Mouse (Mus musculus) left cerebral cortex, adult 2 months (tissue): ENCODE data around the gene Slc7a8. TPM values are rescaled to one million over a fixed set of nuclear protein-coding genes. Genes with fewer than 3 reads are reported as not detected.
"Not testable (repeated sequence)": the region's sequence is repeated elsewhere in the genome, so short reads cannot be mapped to it uniquely, and the experiment has no call there.

Experiments used
- DNase-seq, 2 experiments: peaks; one replicate each; pipeline ENCODE4 v3.0.0; 2021 to 2022; ENCODE audit warnings: low spot score in 2 of 2, mixed read lengths in 1 of 2; ENCODE audit errors: extremely low spot score in 1 of 2
- H3K27ac ChIP-seq: fragments of 200-600 bp; 2 replicates; pipeline ENCODE4 v1.8.1; 2022
- H3K4me3 ChIP-seq: fragments of 200-600 bp; 2 replicates; pipeline ENCODE4 v1.8.1; 2022
- CTCF ChIP-seq: fragments of 200-600 bp; IDR thresholded peaks from 2 replicates; pipeline ENCODE4 v1.8.1; 2022; ENCODE audit warnings: antibody characterized with exemption, mild to moderate bottlenecking, moderate library complexity
- intact Hi-C: fragments of 180-260 bp; cut with DNase I; formaldehyde crosslinking; loops from one replicate; pipeline ENCODE4 v1.15.1; 2025
- total RNA-seq, 2 experiments: library from RNA; stranded (reverse); gene quantifications; 2 replicates each; pipeline ENCODE4 v1.2.3; 2021

Slc7a8 gene
- total RNA-seq, 2 experiments from 2014 or later = 54.3 to 58.6 TPM

- peak overlapping the region; percentile 20 for H3K4me3 ChIP-seq
- DNase-seq = no peak
- TF ChIP-seq CTCF = no peak
- intact Hi-C loops = no loop called here
- H3K27ac ChIP-seq = peak overlapping the region; percentile 5; the same call in 1 of the 2 replicates
Observed at GRCm38 (mm10) chr14:54776768-54777167, 5.0 kb downstream of the Slc7a8 start.

DNA sequence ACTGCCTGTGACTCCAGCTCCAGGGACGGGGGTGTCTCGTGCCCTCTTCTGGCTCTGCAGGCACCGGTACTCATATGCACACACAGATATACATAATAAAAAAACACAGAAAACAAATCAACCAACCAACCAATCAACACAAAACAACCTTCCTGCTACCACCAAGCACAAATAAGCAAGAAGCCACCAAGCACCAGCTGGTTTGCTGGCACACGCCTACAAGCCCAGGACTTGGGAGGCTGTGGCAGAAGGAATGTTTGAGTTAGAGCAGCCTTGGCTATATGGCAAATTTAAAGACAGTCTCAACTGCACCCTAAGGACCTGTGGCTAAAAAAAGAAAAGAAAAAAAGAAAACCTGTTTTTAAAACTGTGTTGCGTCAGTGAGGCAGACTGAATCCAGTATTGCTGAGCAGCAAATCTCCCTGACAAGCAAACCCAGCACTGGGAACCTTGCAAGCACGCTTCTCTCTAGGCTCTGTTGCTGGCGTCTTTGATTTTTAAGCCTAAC, 6.2 kb downstream of the Slc7a8 start:
- intact Hi-C loops = no loop called here
- TF ChIP-seq CTCF = no peak
- no peak for DNase-seq
- Histone ChIP-seq H3K4me3 (no peak overlapping the region), H3K27ac (peak overlapping the region; percentile 75)

DNA sequence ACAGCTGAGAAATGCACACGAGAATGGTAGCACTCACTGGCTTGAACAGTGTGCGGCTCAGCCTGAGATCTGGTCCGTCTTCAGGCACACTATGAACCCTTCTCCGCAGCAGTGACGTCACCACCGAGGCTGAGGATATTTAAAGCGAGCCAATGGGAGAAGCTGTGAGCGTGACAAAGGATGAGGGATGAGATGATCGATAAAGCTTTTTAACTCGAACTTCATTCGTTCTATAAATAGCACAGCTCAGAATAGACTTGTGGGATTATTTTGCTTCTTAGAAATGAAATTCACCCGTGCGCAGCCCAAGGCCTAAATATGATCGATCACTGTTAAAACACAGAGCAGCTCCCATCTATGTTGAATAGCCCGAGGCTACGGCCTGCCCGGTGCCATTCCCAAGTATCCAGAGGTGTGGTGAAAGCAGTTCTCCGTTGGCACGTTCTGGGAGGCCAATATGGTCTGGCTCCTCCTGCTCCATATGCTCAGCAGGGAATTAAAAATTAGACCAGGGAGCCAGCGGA, 9.4 kb downstream of the Slc7a8 start:
- H3K4me3 ChIP-seq = 0 out of 2 replicates have a peak overlapping the region, but pooled peaks have one; percentile 19
- peak; percentile 63 to 72 for DNase-seq
- H3K27ac ChIP-seq = peak overlapping the region; percentile 82
- no peak for TF ChIP-seq CTCF
- intact Hi-C loops = no loop called here

GRCm38 (mm10) chr14:54770373-54770772, 11.4 kb downstream of the Slc7a8 start:
- Histone ChIP-seq H3K27ac (no peak overlapping the region), H3K4me3 (no peak overlapping the region)
- intact Hi-C loops = no loop called here
- DNase-seq = no peak
- TF ChIP-seq CTCF = no peak

GRCm38 (mm10) chr14:54769068-54769425, 12.7 kb downstream of the Slc7a8 start:
- Histone ChIP-seq H3K27ac (no peak overlapping the region), H3K4me3 (no peak overlapping the region)
- DNase-seq = no peak
- intact Hi-C loops = no loop called here
- no peak for TF ChIP-seq CTCF

- TF ChIP-seq CTCF = no peak
- DNase-seq = no peak
- Histone ChIP-seq H3K4me3 (no peak overlapping the region), H3K27ac (no peak overlapping the region)
- intact Hi-C loops = no loop called here
Observed at GRCm38 (mm10) chr14:54768314-54769067, 13.3 kb downstream of the Slc7a8 start.

DNA sequence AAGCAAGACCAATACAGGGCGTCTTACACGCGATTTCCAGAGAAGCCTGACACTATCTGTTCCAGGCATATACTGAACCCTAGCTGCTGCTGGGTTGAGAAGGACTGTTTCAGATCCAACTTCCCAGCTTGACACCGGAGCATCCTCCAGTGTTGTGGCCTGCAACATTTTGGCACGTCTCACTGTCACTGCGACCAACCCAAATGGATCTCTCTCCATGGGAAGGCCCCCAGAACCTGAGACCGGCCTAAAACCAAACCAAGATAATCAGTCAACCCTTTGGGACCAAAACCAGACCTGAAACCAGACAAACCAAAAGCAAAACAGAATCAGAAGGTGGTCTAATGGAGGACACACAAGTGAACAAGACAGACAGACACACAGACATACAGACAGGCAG, 14.8 kb downstream of the Slc7a8 start:
- H3K27ac ChIP-seq, DNase-seq, intact Hi-C loops, H3K4me3 ChIP-seq: not testable (repeated sequence)

DNA sequence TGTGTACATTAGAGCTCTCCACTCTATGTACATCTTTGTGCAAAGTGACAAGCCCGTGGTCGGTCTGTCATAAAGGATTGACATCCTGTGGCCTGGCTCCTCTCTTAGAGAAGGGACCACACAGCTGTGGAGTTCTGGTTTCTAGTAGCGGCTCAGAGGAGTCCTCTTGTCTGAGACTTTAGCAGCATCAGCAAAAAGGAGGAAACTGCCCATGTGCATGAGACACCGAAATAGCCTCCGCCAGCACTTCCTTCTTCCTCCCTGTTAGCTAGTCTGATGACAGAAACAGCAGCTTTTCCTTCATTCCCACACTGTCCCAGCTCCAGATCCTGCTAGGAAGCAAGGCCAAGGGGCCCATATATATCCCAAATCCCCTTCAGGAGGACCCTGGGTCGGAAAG, 25.4 kb downstream of the Slc7a8 start:
- DNase-seq = no peak
- Histone ChIP-seq H3K4me3 (no peak overlapping the region), H3K27ac (peak overlapping the region; percentile 57; the same call in 1 of the 2 replicates)
- intact Hi-C loops = no loop called here
- no peak for TF ChIP-seq CTCF

DNA sequence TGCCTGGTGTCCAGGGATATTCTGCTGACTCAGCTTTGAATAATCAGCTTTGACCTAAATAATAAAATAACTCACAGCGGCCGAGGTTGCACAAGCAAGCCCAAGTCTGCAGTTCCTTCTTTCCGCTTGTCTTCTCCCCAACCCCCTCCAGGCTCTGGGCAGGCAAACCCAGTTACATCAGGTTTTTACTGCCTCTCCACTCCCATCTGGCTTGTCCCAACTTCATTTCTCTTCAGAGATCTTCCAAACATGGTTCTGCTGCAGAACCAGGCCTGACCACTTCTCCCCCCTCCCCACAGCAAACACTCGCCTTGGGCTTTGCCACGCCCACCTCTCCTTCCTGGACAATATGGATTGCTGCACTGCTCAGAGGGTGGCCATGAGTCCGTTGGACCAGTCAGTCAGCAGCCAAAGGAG, 27.1 kb downstream of the Slc7a8 start:
- peak overlapping the region; percentile 70 for H3K27ac ChIP-seq
- DNase-seq = no peak
- no peak overlapping the region for H3K4me3 ChIP-seq
- intact Hi-C loops = no loop called here
- TF ChIP-seq CTCF = no peak

DNA sequence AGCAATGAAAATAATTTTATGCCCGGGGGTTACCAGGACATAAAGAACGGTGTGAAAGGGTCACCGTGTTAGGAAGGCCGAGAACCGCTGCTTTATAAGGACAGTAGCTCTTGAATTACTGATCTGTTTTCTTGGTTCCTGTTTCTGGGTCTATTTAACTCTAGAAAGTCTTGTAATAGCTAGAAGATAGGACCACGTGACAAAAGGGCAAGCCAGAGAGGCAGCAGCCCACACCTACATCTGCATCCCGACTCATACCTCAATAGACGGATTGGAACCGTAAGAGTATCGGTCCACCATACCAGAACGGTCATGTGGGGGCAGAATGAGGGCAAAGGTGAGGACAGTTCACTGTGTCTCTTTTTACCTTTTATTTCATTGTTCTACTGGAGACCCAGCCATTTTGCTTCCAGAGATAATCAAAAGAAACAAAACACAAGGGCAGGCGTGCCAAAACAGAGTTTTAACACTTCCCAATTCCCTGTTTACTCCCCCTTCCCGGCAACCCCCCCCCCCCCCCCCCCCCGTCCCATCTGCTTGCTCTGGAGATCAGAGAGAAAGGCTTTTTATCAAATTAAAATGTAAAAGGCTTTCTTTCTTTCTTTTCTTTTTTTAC, 27.7 kb downstream of the Slc7a8 start:
- DNase-seq = no peak
- no peak for TF ChIP-seq CTCF
- peak overlapping the region; percentile 53 for H3K27ac ChIP-seq

DNA sequence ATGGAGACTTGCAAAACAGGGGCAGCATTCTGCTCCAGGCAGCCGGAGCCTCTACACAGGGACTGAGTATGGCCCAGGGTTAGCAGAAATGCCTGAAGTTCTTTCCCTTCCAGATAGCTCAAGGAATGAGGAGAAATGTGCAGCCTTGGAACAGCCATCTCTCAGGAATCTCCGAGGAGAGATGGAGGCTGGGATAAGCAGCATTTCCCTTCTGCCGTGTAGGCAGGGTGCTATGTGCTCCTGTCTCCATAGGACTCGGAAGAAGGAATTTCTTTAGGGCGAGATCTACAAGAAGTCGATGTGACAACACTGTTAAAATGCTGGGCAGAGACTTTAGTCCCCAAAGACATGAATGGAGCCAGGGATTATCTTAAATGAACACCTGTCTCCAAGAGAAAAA, 28.8 kb downstream of the Slc7a8 start:
- intact Hi-C loops = no loop called here
- Histone ChIP-seq H3K4me3 (no peak overlapping the region), H3K27ac (peak overlapping the region; percentile 74)

More for the DNA sequence above, 27.7 kb downstream of the Slc7a8 start:
- H3K4me3 ChIP-seq = no peak overlapping the region
- intact Hi-C loops = no loop called here

GRCm38 (mm10) chr14:54751768-54752167, 30.0 kb downstream of the Slc7a8 start:
- H3K27ac ChIP-seq = no peak overlapping the region
- no peak for TF ChIP-seq CTCF

More for the DNA sequence above, 28.8 kb downstream of the Slc7a8 start:
- no peak for DNase-seq
- no peak for TF ChIP-seq CTCF

More at GRCm38 (mm10) chr14:54751768-54752167, 30.0 kb downstream of the Slc7a8 start:
- intact Hi-C loops = no loop called here
- no peak for DNase-seq
- no peak overlapping the region for H3K4me3 ChIP-seq
